Mouse (Mus musculus) CD4-positive, CD25-positive, alpha-beta regulatory T cell, adult 2 months (primary cell): ENCODE data around the gene Cyb561d1.

Experiments used
- DNase-seq: peaks from one replicate; pipeline ENCODE4 v3.0.0-alpha.2; 2012; ENCODE audit warnings: low read depth, low spot score

Cyb561d1 gene

DNA sequence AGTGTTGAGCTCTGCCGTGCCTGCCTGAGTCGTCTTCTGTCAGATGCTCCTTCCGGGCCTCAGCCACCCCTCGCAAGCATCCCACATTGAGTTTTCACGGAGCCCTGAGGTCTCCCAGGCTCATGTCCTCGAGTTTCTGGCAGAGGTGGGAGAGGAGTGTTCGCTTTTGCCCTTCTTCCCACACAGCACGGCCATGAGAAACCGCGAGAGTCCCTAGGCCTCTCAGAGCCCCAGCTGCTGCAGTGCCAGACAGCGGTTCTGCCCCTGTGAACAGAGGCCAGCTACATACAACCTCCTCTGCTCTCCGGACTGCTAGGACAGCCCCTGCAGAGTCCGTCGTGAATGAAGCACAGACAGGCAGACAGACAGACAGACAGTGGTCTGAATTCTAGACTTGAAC, 33.5 kb downstream of the Cyb561d1 start:
- no peak for DNase-seq

- DNase-seq, result no peak
Measured at GRCm38 (mm10) chr3:108166486-108167211, 34.4 kb downstream of the Cyb561d1 start.

- DNase-seq, result no peak
Measured at GRCm38 (mm10) chr3:108165532-108166315, 35.3 kb downstream of the Cyb561d1 start.

GRCm38 (mm10) chr3:108164807-108165206, 36.2 kb downstream of the Cyb561d1 start:
- DNase-seq, result peak; percentile 85

DNA sequence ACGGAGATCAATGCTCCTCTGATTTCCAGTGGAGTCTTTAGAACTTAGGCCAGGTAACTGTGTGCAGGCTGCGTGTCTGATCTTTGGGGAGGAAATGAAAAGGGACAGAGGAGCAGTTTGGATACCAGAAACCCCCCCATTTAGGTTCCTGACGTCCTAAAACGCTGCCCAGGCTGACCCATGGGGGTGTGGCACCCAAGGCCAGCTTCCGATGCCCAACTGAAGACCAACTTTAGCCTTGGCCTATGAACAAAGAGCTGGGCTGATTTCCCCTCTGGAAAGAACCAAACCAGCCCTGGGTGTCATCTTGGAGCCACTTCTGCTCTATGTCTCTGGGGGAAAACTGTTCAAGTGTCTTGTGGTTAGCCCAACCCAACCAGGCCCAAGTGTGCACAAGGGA, 36.9 kb downstream of the Cyb561d1 start:
- no peak for DNase-seq

GRCm38 (mm10) chr3:108158383-108159037, 42.5 kb downstream of the Cyb561d1 start:
- no peak for DNase-seq

- no peak for DNase-seq
Measured at GRCm38 (mm10) chr3:108154656-108155055, 46.4 kb downstream of the Cyb561d1 start, which contains the start of gene Gpr61. TSS of gene Gpr61 (minus strand) at chr3:108154882.

GRCm38 (mm10) chr3:108152290-108152689, 48.7 kb downstream of the Cyb561d1 start:
- no peak for DNase-seq

DNA sequence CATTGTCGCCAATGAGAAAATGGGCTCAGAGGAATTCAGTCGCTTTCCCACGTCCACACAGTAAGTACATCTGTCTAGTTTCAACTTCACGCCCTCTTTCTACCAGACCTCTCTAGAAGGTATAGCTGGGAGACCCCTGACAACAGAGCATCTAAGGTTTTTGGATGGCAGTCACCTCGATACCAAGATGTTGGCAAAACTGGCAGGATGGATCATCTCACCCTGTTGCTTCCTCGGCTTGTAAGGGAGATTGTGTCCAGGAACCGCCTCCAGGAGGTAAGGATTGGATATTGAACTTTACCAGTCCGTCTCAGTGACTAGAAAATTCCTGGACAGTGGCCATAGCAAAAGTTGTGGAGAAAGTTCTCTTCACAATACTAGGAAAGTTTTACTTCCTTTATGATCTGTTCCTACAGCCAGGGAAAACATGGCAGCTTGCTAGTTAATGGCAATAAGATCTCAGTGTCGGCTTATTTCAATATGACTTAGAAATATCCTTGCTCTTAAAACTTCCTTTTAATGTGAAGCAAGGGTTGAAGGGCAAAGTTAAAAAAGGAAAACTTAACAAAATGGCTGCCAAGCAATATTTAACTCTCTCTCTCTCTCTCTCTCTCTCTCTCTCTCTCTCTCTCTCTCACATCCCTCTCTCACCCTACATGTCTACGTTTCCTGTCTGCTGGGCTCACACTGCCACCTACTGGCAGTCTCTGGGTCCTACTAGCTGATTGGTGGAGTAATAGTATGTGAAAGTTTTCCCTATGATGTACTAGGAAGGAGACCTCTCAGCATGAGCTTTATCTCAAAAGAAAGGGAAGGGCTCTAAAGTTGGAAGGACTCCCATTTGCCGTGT, 53.4 kb downstream of the Cyb561d1 start:
- peak; percentile 95 for DNase-seq

- no peak for DNase-seq
Measured at GRCm38 (mm10) chr3:108146671-108147070, 54.3 kb downstream of the Cyb561d1 start.
